Mouse (Mus musculus): ENCODE results near the gene Klk8. TPM values are rescaled to one million over a fixed set of nuclear protein-coding genes. Genes with fewer than 3 reads are reported as not detected.

The Klk8 gene
- polyA plus RNA-seq, 1 experiment: not detected

DNA sequence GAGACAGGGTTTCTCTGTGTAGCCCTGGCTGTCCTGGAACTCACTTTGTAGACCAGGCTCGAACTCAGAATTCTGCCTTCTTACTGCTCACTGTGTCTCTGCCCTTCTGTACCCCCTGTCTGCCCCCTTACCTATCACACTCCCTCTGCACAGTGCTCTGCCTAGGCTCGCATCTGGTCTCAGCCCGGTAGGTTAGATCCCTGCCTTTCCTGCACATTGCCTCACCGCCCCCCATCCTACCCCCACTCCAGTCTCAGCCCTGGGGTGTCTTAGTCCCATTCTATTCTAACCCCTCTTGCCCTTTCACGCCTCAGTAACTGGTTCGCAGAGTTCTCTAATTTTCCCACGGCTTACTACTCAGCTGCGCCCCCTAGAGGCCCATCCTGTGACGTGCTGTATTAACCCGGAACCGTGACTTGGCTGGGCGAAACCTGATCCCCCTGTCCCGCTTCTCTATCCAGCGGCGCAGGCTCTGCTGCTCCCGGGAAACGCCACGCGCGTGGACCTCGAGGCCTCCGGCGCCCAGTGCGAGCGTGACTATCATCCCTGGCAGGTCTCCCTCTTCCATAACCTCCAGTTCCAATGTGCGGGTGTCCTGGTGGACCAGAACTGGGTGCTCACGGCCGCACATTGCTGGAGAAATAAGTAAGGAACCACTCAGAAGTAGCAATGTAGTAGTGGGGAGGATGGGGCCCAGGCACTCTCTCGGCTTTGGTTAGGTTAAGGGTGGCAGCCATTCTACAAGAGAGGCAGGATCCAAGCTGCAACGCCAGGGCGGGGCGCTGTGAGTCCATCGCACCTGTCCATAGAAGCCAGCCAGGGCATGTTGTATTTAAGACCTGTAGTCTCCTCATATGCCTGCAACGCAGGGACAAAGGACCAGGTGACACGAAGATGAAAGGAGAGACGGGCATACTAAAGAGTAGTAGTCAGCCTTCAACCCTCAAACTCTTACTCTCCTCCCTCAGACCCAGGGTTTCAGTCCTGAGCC is 14.8 kb upstream of the Klk8 start:
- Histone ChIP-seq H3ac (ENCODE audit: control insufficient read depth, insufficient read length) (no peak overlapping the region), H3K4me2 (ENCODE audit: low read depth) (peak overlapping the region; percentile 53), H3K27me3 (ENCODE audit: control insufficient read depth, insufficient read depth, insufficient read length) (no peaks in the 10 kb centered on the region), H3K4me3 (no peak overlapping the region), H3K36me3 (ENCODE audit: control insufficient read depth, insufficient read depth) (no peaks in the 10 kb centered on the region), H3K79me2 (ENCODE audit: control insufficient read depth, insufficient read depth) (no peaks in the 10 kb centered on the region)
- TF ChIP-seq TCF12 (IDR thresholded peaks at IDR 0.05; ENCODE audit: insufficient read depth, poor library complexity, severe bottlenecking) (no peak), SRF (IDR thresholded peaks at IDR 0.05; ENCODE audit: control insufficient read depth, insufficient read length, low read depth) (no peak), POLR2AphosphoS2 (IDR thresholded peaks at IDR 0.05; ENCODE audit: insufficient read length, low read depth) (no peak)

DNA sequence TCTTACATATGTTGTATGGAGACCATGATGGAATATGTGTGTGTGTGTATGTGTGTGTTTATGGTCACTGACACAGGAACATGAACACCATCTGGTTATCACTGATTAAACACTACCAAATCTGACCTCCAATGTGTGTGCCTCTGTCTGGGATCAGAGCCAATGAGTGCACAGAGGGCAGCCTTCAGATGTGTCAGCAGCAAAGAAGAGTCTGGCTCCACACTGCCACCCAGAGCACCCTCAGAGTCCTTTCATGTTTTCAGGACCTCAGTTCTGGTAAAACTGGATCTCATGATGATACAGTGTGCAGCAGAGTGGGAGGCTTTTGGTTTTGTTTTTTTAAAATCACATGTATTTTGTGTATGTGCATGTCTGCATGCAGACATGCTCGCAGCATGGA is 12.1 kb upstream of the Klk8 start:
- H3ac ChIP-seq (ENCODE audit: control insufficient read depth, insufficient read length): no peak overlapping the region
- H3K27me3 ChIP-seq (ENCODE audit: control insufficient read depth, insufficient read depth, insufficient read length): no peaks in the 10 kb centered on the region
- no peaks in the 10 kb centered on the region for H3K79me2 ChIP-seq (ENCODE audit: control insufficient read depth, insufficient read depth)
- TF ChIP-seq TCF12 (IDR thresholded peaks at IDR 0.05; ENCODE audit: insufficient read depth, poor library complexity, severe bottlenecking) (no peak), E2F4 (IDR thresholded peaks at IDR 0.05; ENCODE audit: insufficient read depth) (no peak), MYOD1 (IDR thresholded peaks at IDR 0.05; ENCODE audit: control insufficient read depth in 1 of 3, insufficient read length in 2 of 3, low read depth in 2 of 3) (no peak), REST (IDR thresholded peaks at IDR 0.05; ENCODE audit: insufficient read depth, insufficient read length) (no peak), TCF3 (IDR thresholded peaks at IDR 0.05; ENCODE audit: insufficient read length, low read depth) (no peak), MAX (IDR thresholded peaks at IDR 0.05; ENCODE audit: low read depth) (no peak), SRF (IDR thresholded peaks at IDR 0.05; ENCODE audit: control insufficient read depth, insufficient read length, low read depth) (no peak), CEBPB (IDR thresholded peaks at IDR 0.05; ENCODE audit: insufficient read depth, poor library complexity, severe bottlenecking) (no peak), USF1 (IDR thresholded peaks at IDR 0.05; ENCODE audit: low read depth) (no peak), POLR2AphosphoS2 (IDR thresholded peaks at IDR 0.05; ENCODE audit: insufficient read length, low read depth) (no peak), POLR2A (IDR thresholded peaks at IDR 0.05; ENCODE audit: insufficient read length, low read depth) (no peak), MYOG (IDR thresholded peaks at IDR 0.05; ENCODE audit: control insufficient read depth in 1 of 3, insufficient read depth in 1 of 3, insufficient read length in 2 of 3, low read depth in 2 of 3) (no peak)
- H3K4me2 ChIP-seq (ENCODE audit: low read depth): no peak overlapping the region
- H3K4me3 ChIP-seq: no peak overlapping the region
- H3K36me3 ChIP-seq (ENCODE audit: control insufficient read depth, insufficient read depth): no peaks in the 10 kb centered on the region

- no peak overlapping the region for H3K4me3 ChIP-seq
- H3K4me2 ChIP-seq (ENCODE audit: low read depth): peak overlapping the region; percentile 4
- TF ChIP-seq TCF3 (IDR thresholded peaks at IDR 0.05; ENCODE audit: insufficient read length, low read depth): no peak
- TF ChIP-seq MYOG (IDR thresholded peaks at IDR 0.05; ENCODE audit: control insufficient read depth in 1 of 3, insufficient read depth in 1 of 3, insufficient read length in 2 of 3, low read depth in 2 of 3): no peak
- TF ChIP-seq MAX (IDR thresholded peaks at IDR 0.05; ENCODE audit: low read depth): no peak
- no peak for TF ChIP-seq CEBPB (IDR thresholded peaks at IDR 0.05; ENCODE audit: insufficient read depth, poor library complexity, severe bottlenecking)
- TF ChIP-seq MYOD1 (IDR thresholded peaks at IDR 0.05; ENCODE audit: control insufficient read depth in 1 of 3, insufficient read length in 2 of 3, low read depth in 2 of 3): no peak
- no peak for TF ChIP-seq POLR2AphosphoS2 (IDR thresholded peaks at IDR 0.05; ENCODE audit: insufficient read length, low read depth)
- TF ChIP-seq USF1 (IDR thresholded peaks at IDR 0.05; ENCODE audit: low read depth): no peak
- TF ChIP-seq POLR2A (IDR thresholded peaks at IDR 0.05; ENCODE audit: insufficient read length, low read depth): no peak
- TF ChIP-seq E2F4 (IDR thresholded peaks at IDR 0.05; ENCODE audit: insufficient read depth): no peak
- no peaks in the 10 kb centered on the region for H3K79me2 ChIP-seq (ENCODE audit: control insufficient read depth, insufficient read depth)
- no peaks in the 10 kb centered on the region for H3K36me3 ChIP-seq (ENCODE audit: control insufficient read depth, insufficient read depth)
- no peak overlapping the region for H3ac ChIP-seq (ENCODE audit: control insufficient read depth, insufficient read length)
- no peaks in the 10 kb centered on the region for H3K27me3 ChIP-seq (ENCODE audit: control insufficient read depth, insufficient read depth, insufficient read length)
These were observed 9.3 kb upstream of the Klk8 start for GRCm38 (mm10) chr7:43788096-43788495.

GRCm38 (mm10) chr7:43789295-43789694 is 8.1 kb upstream of the Klk8 start:
- Histone ChIP-seq H3K79me2 (ENCODE audit: control insufficient read depth, insufficient read depth) (no peaks in the 10 kb centered on the region), H3K4me3 (no peak overlapping the region), H3K36me3 (ENCODE audit: control insufficient read depth, insufficient read depth) (no peaks in the 10 kb centered on the region), H3K4me2 (ENCODE audit: low read depth) (no peak overlapping the region), H3ac (ENCODE audit: control insufficient read depth, insufficient read length) (no peak overlapping the region), H3K27me3 (ENCODE audit: control insufficient read depth, insufficient read depth, insufficient read length) (no peaks in the 10 kb centered on the region)
- no peak for TF ChIP-seq CEBPB (IDR thresholded peaks at IDR 0.05; ENCODE audit: insufficient read depth, poor library complexity, severe bottlenecking)
- TF ChIP-seq REST (IDR thresholded peaks at IDR 0.05; ENCODE audit: insufficient read depth, insufficient read length): no peak
- no peak for TF ChIP-seq MYOG (IDR thresholded peaks at IDR 0.05; ENCODE audit: control insufficient read depth in 1 of 3, insufficient read depth in 1 of 3, insufficient read length in 2 of 3, low read depth in 2 of 3)
- no peak for TF ChIP-seq TCF3 (IDR thresholded peaks at IDR 0.05; ENCODE audit: insufficient read length, low read depth)
- no peak for TF ChIP-seq SRF (IDR thresholded peaks at IDR 0.05; ENCODE audit: control insufficient read depth, insufficient read length, low read depth)
- no peak for TF ChIP-seq POLR2A (IDR thresholded peaks at IDR 0.05; ENCODE audit: insufficient read length, low read depth)
- no peak for TF ChIP-seq MYOD1 (IDR thresholded peaks at IDR 0.05; ENCODE audit: control insufficient read depth in 1 of 3, insufficient read length in 2 of 3, low read depth in 2 of 3)
- TF ChIP-seq TCF12 (IDR thresholded peaks at IDR 0.05; ENCODE audit: insufficient read depth, poor library complexity, severe bottlenecking): no peak
- no peak for TF ChIP-seq MAX (IDR thresholded peaks at IDR 0.05; ENCODE audit: low read depth)
- no peak for TF ChIP-seq USF1 (IDR thresholded peaks at IDR 0.05; ENCODE audit: low read depth)
